Mouse (Mus musculus): ENCODE results near the gene Col15a1.

GRCm38 (mm10) chr4:47228945-47229344 is 21.0 kb downstream of the Col15a1 start:
- TF ChIP-seq POLR2A (IDR thresholded peaks at IDR 0.05; ENCODE audit: low read depth, low read length), result no peak
- no peak for TF ChIP-seq CTCF (IDR thresholded peaks at IDR 0.05; ENCODE audit: extremely low read depth, insufficient read length, insufficient replicate concordance, low read depth, low read length)
